Mouse (Mus musculus) G1E-ER4 (cell line): ENCODE data around the gene Mog. TPM values are rescaled to one million over a fixed set of nuclear protein-coding genes. Genes with fewer than 3 reads are reported as not detected.

Experiments
- GATA1 ChIP-seq: IDR thresholded peaks from one replicate; pipeline ENCODE4 v1.8.0; 2012; ENCODE audit warnings: low read length, inconsistent platforms
- polyA plus RNA-seq: library from polyadenylated mRNA; stranded (reverse); fragments of >175 nt; gene quantifications from 2 replicates; pipeline ENCODE4 v1.2.3, GENCODE M21; 2012

Gene Mog
- not detected in 2 replicates for polyA plus RNA-seq

DNA sequence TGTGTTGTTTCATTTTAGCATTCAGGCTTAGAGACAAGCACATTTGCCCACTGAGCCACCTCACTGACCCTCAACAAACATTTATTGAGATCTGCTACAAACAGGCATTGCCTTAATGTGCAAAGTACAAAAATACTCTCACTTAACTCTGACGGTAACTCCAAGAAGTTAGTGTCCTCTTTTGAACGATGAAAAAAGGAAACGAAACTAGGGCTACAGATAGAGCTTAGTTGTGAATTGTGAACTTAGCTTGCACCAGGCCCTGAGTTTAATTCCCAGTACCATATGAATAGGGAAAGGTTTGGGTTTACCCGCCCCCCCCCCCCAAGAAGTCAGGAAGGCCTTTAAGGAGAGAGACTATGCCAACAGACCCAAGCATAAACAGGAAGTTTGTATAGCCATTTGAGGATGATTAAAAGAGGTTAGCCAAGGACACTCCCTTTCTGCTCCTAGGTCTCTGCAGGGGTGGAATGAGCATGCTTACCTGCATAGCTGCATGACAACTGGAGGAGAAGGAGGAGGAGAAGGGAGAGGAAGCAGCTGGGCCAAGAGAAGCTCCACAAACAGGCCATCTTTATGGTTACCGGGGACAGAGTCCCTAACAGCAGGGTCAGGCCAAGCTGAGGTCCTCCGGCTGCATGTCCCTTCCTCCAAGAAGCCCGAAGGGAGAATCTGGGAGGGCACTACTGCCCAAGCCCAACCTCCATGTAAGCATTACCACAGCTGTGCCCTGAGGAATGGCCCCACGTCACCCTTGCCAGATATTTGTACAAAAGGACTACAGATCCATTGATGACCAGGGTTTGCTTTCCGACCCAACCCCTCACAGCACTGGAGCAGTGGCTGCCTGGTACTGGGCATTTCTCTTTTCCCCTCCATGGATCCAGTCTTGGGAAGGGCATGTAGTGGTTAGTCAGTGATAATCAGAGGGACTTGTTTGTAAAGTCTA lies at the start of gene Mog:
Mog (minus strand) TSS at position 771 of the 949 bp plus-strand sequence.
- no peak for TF ChIP-seq GATA1

DNA sequence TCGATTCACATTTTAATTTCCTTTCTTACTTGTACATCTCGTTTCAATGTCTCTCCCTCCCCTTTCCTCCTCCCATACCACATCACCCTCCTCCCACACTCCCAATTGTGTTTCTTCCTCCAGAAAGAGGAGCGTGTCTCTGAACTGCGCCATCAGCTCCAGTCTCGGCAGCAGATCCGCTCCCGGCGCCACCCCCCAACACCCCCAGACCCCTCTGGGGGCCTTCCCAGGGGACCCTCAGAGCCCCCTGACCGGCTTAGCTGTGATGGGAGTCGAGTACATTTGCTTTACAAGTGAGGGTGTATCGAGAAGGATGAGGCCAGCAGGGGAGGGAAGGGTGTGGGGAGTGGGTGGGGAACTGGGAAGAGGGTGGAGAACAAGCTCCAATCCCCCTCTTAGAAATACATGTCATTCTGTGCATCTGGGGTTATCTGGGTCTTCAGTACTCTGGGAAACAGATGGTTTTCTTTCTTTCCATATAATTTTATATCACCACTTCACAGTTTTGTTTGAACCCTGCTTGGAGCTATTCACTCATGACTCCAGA lies 49.6 kb upstream of the Mog start:
- no peak for TF ChIP-seq GATA1

DNA sequence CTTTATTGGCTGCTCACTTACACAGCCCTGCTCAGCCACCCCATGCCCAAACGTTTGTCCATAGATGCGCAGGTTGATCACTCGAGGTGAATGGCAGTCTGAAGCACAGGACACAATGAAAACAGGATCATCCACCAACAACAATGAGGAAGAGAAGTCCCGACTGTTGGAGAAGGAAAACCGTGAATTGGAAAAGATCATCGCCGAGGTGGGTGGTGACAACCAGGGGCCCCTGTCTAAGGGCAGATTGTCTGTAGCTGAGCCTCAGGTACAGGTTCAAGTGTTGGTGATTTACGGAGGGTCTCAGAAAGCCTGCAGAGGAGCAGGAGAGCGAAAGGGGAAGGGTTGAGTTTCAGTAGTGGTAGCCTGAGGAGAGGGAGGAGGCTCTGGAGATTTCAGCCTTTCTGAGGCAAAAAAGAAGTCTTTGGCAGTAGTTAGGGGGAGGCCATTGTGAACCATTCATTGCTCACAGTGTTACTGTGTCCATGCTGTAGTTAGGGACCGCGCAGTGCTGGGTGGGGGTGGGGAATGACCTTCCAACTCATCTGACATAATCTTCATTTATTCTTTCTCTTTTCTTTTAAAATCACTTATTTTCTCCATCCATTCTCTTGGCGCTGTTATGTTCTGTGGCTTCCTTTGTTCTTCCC lies 49.0 kb upstream of the Mog start:
- TF ChIP-seq GATA1: no peak

DNA sequence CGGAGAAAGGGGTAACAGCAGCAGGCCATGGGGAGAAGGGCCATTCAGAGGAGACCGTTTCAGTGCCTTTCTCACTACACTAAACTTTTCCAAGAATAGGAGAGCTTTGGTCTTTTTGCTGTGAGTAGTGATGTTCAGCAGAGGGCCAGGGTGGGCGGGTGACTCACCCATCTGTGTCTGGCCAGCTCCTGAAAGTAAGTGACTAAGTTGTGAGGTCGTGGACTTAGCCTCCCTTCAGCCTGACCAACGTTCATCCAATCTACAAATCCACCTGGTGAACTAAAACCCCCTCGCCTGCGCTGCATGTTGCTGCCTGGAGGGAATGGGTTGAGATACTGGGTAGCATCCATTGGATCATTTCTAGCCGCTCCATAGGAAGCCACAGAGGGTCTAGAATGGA lies 46.9 kb upstream of the Mog start:
- TF ChIP-seq GATA1: no peak

DNA sequence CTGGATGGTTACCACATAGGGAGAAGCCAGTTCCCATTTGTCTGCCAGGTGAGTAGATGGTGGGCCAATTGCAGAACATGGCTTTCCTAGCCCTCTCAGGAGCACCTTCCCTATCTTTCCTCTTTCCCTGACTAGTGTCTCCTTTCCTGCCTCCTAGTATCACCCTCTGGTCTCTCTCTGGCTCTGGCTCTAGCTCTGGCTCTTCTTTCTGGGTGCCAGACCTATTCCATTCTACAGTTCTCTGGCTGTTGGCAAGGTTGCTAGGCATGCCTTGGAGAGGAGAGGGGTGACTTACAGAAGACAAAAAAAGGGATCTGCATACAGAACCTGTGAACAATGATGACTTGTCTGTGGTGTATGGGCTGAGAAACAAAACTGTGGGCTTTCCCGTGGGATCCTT lies 44.7 kb upstream of the Mog start:
- no peak for TF ChIP-seq GATA1

DNA sequence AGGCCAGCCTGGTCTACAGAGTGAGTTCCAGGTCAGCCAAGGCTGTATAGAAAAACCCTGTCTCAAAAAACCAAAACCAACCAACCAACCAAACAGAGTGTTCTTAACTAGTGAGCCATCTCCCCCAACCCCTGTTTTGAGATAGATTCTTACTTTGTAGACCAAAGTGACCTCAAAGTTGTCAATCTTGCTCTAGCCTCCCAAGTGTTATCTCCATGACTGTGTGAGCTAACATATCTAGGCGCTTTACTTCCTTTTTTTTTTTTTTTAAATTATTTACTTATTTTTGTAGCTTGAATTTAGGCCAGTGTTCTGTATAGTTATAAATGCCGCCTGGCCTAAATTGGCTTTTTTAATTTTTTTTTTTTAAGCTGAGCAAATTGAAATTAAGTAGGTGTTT lies 42.8 kb upstream of the Mog start:
- TF ChIP-seq GATA1: no peak

DNA sequence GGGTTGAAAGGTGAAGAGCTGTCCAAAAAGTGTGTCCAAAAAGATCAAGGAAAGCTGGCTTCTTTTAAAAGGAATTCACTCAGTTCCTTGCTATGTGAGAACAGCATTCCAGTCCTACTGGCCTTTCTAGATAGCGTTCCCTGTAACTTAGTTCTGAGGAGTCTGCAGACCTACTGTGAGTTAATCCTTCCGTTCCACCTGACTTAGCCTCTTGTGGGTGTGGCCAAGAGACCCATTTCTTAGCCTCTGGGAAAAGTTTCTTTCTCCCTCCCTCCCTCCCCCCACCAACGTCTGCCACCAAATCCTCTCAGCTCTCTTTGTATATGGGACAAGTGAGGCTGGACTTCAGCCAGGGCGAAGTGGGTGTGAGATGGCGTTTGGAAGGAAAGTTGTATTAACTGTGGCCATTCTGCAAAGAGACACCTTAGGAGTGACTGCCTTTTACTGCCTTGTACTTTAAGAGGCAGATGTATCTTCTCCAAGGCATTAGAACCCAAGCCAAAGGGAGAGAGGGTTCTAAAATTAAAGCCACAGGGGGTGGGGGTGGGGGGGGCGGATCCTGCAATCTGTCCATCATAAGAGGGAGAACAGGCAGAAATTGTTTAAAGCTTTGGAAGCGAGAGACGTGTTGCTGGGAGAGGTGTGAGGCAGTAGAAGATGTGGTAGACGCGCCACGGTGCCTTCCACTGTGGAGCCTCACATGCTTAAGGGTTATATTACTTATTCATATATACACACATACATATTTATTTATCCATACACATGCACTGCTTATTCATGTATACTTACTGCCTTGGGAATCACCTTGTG lies 40.7 kb upstream of the Mog start:
- no peak for TF ChIP-seq GATA1

DNA sequence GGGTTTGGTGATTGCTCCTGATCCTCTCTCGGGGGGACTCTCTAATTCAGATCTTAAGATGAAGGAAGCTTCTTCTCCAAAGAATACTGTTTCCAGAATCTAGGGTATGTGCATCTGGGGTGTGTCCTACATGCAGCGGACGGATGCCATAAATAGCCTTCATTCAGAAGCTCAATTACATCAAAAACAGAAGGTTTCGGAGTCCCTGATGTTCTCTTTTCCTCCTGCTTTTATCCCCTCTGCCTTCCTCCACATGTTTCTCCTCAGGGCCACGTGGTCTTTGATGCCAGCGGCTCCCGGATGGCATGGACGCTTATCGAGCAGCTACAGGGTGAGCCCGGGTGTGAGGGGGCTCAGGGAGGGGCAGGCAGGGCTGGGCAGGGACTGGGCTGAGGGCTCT lies 39.9 kb upstream of the Mog start:
- no peak for TF ChIP-seq GATA1

DNA sequence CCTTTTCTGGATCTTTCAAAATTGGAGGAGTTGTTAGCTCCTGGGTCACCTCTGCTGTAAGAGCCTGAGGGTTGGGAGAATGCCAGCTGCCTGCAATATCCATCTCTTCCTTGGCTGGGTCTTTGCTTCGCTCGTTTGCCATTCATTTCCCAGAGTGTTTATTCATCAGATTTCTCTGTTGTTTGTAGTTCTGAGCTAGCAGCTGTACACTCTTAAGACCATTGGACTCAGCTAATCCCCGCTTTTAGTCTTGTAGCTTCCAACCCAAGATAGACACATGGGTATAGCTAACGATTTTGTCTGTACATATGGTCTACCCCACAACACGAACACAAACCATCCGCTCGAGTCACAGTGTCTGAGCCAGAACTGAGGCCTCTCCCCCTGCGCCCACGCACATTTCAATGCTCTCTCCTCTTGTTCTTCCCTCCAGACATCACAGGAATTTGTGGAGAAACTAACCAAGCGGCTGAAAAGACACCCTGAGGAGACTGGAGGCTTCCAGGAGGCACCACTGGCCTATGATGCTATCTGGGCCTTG lies 39.0 kb upstream of the Mog start:
- no peak for TF ChIP-seq GATA1

DNA sequence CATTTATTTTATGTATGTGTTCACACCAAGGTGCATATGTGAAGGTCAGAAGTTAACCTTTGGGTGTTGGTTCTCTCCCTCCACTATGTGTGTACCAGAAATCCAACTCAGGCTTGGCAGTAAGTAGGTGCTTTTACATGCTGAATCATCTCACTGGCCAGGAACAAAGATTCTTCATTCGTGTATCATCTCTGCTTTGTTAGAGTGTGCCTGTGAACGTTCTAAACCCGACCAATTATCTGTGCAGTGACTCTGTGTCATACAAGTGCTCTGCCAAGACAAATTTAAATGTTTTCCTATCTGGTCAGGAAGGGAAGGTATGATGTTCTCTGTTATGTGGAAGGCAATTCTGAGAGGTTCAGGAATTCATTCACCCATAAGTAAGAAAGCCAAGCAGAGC lies 38.2 kb upstream of the Mog start:
- no peak for TF ChIP-seq GATA1

DNA sequence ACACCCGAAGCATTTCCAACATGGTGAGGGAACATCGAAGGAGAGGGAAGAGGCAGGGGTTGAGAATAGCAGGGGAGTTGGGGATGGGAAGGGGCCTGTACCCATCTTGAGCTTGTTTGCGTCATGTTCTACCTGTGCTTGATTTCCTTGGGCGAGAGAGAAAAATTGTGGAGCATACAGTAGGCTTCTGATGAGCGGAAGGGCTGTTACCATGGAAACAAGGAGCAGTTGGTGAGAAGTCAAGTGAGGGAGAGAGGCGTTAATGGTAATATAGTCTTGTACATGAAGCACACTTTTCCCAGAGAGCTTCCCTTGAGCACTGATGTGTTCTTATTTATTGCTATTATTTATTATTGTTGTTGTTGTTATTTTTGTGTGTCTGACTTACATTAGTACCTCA lies 33.8 kb upstream of the Mog start:
- no peak for TF ChIP-seq GATA1

DNA sequence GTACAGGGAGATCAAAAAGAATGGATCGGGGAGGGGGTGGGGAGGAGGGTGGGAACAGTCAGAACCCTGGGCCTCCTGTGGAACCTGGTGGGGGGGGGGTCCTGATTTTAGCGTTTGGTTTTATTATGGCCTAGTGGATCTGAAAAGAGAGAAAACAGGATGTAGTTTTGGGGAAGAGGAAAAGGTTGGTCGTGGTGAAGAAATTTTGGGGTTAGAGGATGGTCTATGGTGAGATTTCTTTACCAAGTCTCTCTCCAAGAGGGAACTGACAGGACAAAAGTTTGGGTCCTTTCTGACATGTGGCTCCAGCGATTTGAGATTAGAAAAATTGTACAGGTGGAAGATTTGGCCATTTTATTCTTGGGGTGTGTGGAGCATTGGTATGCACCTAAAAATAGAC lies 28.5 kb upstream of the Mog start:
- TF ChIP-seq GATA1: no peak

DNA sequence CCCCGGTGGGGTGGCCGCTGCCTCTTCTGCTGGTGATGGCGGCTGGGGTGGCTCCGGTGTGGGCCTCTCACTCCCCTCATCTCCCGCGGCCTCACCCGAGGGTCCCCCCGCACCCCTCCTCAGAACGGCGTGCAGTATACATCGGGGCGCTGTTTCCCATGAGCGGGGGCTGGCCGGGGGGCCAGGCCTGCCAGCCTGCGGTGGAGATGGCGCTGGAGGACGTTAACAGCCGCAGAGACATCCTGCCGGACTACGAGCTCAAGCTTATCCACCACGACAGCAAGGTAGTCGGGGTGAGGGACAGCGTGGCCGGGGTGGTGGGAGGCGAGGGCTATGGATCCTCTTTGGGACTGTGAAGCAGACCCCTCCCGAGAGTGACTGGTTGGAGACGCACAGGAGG lies 27.7 kb upstream of the Mog start:
- no peak for TF ChIP-seq GATA1

DNA sequence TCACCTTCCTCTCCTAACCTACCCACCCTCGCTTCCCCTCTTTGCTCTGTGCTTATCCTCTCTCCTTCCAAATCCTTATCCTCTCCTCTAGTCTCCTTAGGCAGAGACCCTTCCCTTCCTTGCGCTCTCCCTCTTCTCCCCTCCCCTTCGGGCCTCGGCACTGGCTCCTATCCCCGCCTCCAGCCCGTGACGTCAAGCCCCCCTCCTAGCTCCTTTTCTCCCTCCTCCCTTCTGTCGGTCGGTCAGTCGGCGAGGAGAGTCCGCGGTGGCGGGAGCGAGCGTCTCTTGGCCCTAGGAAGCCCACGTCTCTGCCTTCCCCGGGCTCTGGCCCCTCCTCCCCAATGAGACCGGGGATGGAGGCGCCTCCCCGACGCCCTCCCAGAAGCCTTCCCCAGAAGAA lies 27.2 kb upstream of the Mog start:
- TF ChIP-seq GATA1: no peak

DNA sequence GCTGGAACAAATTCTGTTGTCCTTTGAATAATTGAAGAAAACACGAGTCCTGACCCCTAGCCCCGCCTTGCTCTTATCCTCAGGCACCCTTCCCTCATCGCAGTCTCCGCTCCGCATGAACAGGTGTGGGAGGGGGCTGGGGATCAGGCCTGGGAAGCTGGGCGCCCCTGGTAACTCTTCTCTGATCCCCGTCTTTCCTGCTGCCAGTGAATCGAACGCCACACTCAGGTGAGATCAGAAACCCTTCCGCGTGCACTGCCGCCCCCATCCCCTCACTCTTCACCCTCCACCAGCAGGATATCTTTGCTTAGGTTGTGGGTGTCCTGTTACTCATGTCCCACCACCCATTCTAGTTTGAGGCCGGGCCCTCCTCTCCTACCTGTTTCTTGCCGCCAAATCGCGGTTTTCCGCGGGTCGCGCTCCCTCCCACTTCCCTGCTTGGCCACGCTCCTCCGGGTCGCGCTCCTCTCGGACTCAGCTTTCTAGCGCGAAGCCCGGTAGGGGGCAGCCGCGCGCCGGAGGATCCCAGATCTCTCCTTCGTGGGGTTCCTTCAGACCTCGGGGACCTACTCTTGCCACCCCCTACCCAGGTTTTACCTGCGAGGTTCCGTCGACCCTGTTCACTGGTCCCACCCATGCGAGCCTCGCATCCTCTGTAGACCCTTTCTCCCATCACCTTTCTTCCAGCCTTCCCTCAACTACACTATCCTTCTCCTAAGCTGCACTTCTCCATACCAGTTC lies 26.5 kb upstream of the Mog start:
- TF ChIP-seq GATA1: no peak

DNA sequence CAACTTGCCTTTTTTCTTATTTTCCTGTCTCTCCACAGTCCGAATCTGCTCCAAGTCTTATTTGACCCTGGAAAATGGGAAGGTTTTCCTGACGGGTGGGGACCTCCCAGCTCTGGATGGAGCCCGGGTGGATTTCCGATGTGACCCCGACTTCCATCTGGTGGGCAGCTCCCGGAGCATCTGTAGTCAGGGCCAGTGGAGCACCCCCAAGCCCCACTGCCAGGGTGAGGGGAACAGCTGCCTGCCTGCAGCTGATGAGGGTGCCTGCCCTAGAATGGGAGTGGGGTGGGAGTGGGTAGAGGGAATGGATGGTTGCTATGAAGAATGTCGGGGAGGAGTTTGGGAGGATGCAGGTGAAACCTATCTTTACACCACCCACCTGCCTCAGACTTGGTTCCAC lies 25.2 kb upstream of the Mog start:
- TF ChIP-seq GATA1: no peak
